Mouse (Mus musculus): ENCODE results near the gene Hmgcl. TPM values are rescaled to one million over a fixed set of nuclear protein-coding genes. Genes with fewer than 3 reads are reported as not detected.
"Not testable (repeated sequence)": the region's sequence is repeated elsewhere in the genome, so short reads cannot be mapped to it uniquely, and the experiment has no call there.

Gene Hmgcl
- polyA plus RNA-seq, 1 experiment from 2014 or later, result 96.7 TPM

DNA sequence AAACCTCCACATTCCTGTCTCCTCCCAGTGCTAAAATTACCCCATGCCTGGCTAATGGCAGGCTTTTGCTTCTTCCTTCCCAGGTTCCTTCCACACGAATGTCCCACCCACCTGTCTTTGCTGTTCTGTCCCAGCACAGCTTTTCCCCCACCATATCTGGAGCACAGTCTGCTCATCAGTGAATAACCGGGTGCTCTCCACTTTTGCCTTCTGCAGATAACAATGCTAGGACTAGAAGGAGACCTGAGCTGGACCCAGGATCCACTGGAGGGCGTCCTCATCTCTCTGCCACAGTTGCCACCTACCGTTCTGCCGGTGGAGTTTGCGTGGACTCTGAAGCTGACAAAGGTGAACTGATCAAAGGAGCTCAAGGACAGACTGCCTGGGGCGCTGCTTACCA, 7.4 kb upstream of the Hmgcl start:
- 67% methylated on average over 7 of the region's 7 CpGs for WGBS

GRCm38 (mm10) chr4:135941026-135941425, 5.2 kb upstream of the Hmgcl start:
- not testable (repeated sequence) for H3K4me3 ChIP-seq (ENCODE audit: control insufficient read depth in 1 of 2, insufficient read depth in 1 of 2, low read depth in 1 of 2, low read length in 2 of 2); ATAC-seq (ENCODE audit: insufficient number of reproducible peaks, insufficient read depth, low FRiP score, low read depth); H3K9me3 ChIP-seq (ENCODE audit: control insufficient read depth, low read length); H3K9ac ChIP-seq (ENCODE audit: low read length); H3K27me3 ChIP-seq (ENCODE audit: control insufficient read depth, insufficient read depth, low read length); H3K27ac ChIP-seq (replicated peaks in 1 of 2; ENCODE audit: control insufficient read depth in 1 of 2, insufficient read depth in 1 of 2, low read depth in 2 of 2, low read length in 2 of 2); H3K4me2 ChIP-seq (ENCODE audit: low read length)
- H3K4me1 ChIP-seq (ENCODE audit: control insufficient read depth in 2 of 2, insufficient read depth in 2 of 2, low read length in 2 of 2), result peaks cover 6 to 12% of the 10 kb centered on the region in 2 experiments
- peaks cover 32% of the 10 kb centered on the region for H3K36me3 ChIP-seq (ENCODE audit: control insufficient read depth, insufficient read depth, low read length)
- 87% methylated on average over 8 of the region's 8 CpGs for WGBS

More for the DNA sequence above, 7.4 kb upstream of the Hmgcl start:
- peaks cover 36% of the 10 kb centered on the region for H3K36me3 ChIP-seq (ENCODE audit: control insufficient read depth, insufficient read depth, low read length)
- H3K4me1 ChIP-seq (ENCODE audit: control insufficient read depth in 2 of 2, insufficient read depth in 2 of 2, low read length in 2 of 2), result peaks cover 6 to 8% of the 10 kb centered on the region in 2 experiments; a peak in 2 of 4 replicates
- no peak overlapping the region for H3K4me2 ChIP-seq (ENCODE audit: low read length)
- ATAC-seq (ENCODE audit: insufficient number of reproducible peaks, insufficient read depth, low FRiP score, low read depth), result no peak
- H3K27me3 ChIP-seq (ENCODE audit: control insufficient read depth, insufficient read depth, low read length), result no peaks in the 10 kb centered on the region
- no peak overlapping the region for H3K9ac ChIP-seq (ENCODE audit: low read length)
- no peak overlapping the region for H3K4me3 ChIP-seq (ENCODE audit: control insufficient read depth in 1 of 2, insufficient read depth in 1 of 2, low read depth in 1 of 2, low read length in 2 of 2)
- no peaks in the 10 kb centered on the region for H3K9me3 ChIP-seq (ENCODE audit: control insufficient read depth, low read length)
- H3K27ac ChIP-seq (replicated peaks in 1 of 2; ENCODE audit: control insufficient read depth in 1 of 2, insufficient read depth in 1 of 2, low read depth in 2 of 2, low read length in 2 of 2), result no peak overlapping the region

DNA sequence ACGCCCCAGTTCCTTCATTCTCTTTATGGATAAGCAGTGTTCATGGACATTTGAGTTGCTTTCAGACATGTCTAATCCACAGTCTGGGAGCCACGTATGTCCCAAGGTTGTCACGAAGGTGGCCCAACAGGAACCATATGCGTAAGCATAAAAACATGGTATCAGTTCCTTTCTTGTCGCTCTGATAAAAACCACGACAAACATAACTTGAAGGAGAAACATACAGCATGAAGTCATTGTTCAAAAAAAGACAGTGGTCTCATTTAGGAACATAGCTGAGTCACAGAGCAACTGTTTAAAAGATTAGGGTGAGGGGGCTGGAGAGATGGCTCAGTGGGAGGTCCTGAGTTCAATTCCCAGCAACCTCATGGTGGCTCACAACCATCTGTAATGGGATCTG, 4.1 kb upstream of the Hmgcl start:
- Histone ChIP-seq H3K9ac (ENCODE audit: low read length) (no peak overlapping the region), H3K9me3 (ENCODE audit: control insufficient read depth, low read length) (no peaks in the 10 kb centered on the region), H3K4me3 (ENCODE audit: control insufficient read depth in 1 of 2, insufficient read depth in 1 of 2, low read depth in 1 of 2, low read length in 2 of 2) (no peak overlapping the region), H3K4me1 (ENCODE audit: control insufficient read depth in 2 of 2, insufficient read depth in 2 of 2, low read length in 2 of 2) (peaks cover 4 to 12% of the 10 kb centered on the region in 2 experiments), H3K27ac (replicated peaks in 1 of 2; ENCODE audit: control insufficient read depth in 1 of 2, insufficient read depth in 1 of 2, low read depth in 2 of 2, low read length in 2 of 2) (no peak overlapping the region), H3K27me3 (ENCODE audit: control insufficient read depth, insufficient read depth, low read length) (no peaks in the 10 kb centered on the region), H3K36me3 (ENCODE audit: control insufficient read depth, insufficient read depth, low read length) (peaks cover 27% of the 10 kb centered on the region), H3K4me2 (ENCODE audit: low read length) (no peak overlapping the region)
- WGBS, result 37% methylated on average over 6 of the region's 6 CpGs
- no peak for ATAC-seq (ENCODE audit: insufficient number of reproducible peaks, insufficient read depth, low FRiP score, low read depth)

DNA sequence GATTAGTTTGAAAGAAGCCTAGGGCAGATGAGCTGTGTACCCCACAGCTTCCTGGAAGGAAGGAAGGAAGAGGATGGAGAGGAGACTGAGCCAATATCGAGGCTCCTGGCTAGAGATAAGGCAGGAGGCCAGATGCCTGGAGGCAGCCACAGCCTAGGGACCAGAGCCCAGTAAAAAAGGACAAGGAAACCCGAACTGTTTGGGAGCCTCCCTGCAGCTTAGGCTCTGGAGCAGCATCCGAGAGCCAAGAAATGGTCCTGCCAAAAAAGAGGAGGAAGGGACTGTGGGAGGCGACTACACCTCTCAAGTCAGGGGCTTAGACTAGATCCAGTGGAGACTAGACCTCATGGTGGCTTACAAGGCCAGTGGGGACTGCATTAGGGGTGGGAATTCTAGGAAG, 2.9 kb upstream of the Hmgcl start:
- Histone ChIP-seq H3K4me3 (ENCODE audit: control insufficient read depth in 1 of 2, insufficient read depth in 1 of 2, low read depth in 1 of 2, low read length in 2 of 2) (no peak overlapping the region), H3K4me2 (ENCODE audit: low read length) (no peak overlapping the region), H3K27me3 (ENCODE audit: control insufficient read depth, insufficient read depth, low read length) (no peaks in the 10 kb centered on the region), H3K9ac (ENCODE audit: low read length) (no peak overlapping the region), H3K27ac (replicated peaks in 1 of 2; ENCODE audit: control insufficient read depth in 1 of 2, insufficient read depth in 1 of 2, low read depth in 2 of 2, low read length in 2 of 2) (no peak overlapping the region; a peak in 1 of 4 replicates), H3K36me3 (ENCODE audit: control insufficient read depth, insufficient read depth, low read length) (peaks cover 19% of the 10 kb centered on the region), H3K9me3 (ENCODE audit: control insufficient read depth, low read length) (no peaks in the 10 kb centered on the region), H3K4me1 (ENCODE audit: control insufficient read depth in 2 of 2, insufficient read depth in 2 of 2, low read length in 2 of 2) (peaks cover 4 to 15% of the 10 kb centered on the region in 2 experiments)
- 38% methylated on average over 4 of the region's 4 CpGs for WGBS
- ATAC-seq (ENCODE audit: insufficient number of reproducible peaks, insufficient read depth, low FRiP score, low read depth), result no peak

DNA sequence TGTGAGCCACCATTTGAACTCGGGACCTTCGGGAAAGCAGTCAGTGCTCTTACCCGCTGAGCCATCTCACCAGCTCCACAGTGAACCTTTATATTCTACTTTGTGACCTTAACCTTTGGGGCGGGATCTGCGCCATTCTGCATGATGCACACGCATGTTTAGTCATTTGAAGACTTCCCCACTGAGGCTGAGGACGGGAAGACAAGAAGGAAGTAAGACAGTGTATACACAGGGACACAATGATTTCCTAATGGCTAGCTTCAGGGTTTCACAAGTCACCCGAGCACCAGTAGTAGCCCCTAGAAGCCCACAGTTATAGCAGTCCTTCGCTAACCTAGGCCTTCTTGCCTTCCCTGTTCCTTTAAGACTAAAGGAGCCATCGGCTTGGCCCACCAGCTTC, 542 bp upstream of the Hmgcl start:
- ATAC-seq (ENCODE audit: insufficient number of reproducible peaks, insufficient read depth, low FRiP score, low read depth), result no peak

GRCm38 (mm10) chr4:135946659-135947301, 532 bp downstream of the Hmgcl start:
- Histone ChIP-seq H3K4me3 (ENCODE audit: control insufficient read depth in 1 of 2, insufficient read depth in 1 of 2, low read depth in 1 of 2, low read length in 2 of 2) (peak overlapping the region; percentile 80 to 94), H3K27me3 (ENCODE audit: control insufficient read depth, insufficient read depth, low read length) (no peaks in the 10 kb centered on the region), H3K4me2 (ENCODE audit: low read length) (peak overlapping the region; percentile 87), H3K27ac (replicated peaks in 1 of 2; ENCODE audit: control insufficient read depth in 1 of 2, insufficient read depth in 1 of 2, low read depth in 2 of 2, low read length in 2 of 2) (peak overlapping the region; percentile 37 to 73), H3K9ac (ENCODE audit: low read length) (peak overlapping the region; percentile 90), H3K36me3 (ENCODE audit: control insufficient read depth, insufficient read depth, low read length) (peaks cover 14% of the 10 kb centered on the region), H3K4me1 (ENCODE audit: control insufficient read depth in 2 of 2, insufficient read depth in 2 of 2, low read length in 2 of 2) (peaks cover 13 to 23% of the 10 kb centered on the region in 2 experiments), H3K9me3 (ENCODE audit: control insufficient read depth, low read length) (no peaks in the 10 kb centered on the region; the same call in 1 of the 2 replicates)
- 2% methylated on average over 28 of the region's 28 CpGs for WGBS
- peak; percentile 6; the same call in 1 of the 2 replicates for ATAC-seq (ENCODE audit: insufficient number of reproducible peaks, insufficient read depth, low FRiP score, low read depth)

More for the DNA sequence above, 542 bp upstream of the Hmgcl start:
- peak overlapping the region; percentile 38 to 64; a peak in 3 of 4 replicates for H3K27ac ChIP-seq (replicated peaks in 1 of 2; ENCODE audit: control insufficient read depth in 1 of 2, insufficient read depth in 1 of 2, low read depth in 2 of 2, low read length in 2 of 2)
- 80% methylated on average over 10 of the region's 10 CpGs for WGBS
- no peaks in the 10 kb centered on the region for H3K27me3 ChIP-seq (ENCODE audit: control insufficient read depth, insufficient read depth, low read length)
- H3K36me3 ChIP-seq (ENCODE audit: control insufficient read depth, insufficient read depth, low read length), result peaks cover 9% of the 10 kb centered on the region
- peak overlapping the region; percentile 80 to 94 for H3K4me3 ChIP-seq (ENCODE audit: control insufficient read depth in 1 of 2, insufficient read depth in 1 of 2, low read depth in 1 of 2, low read length in 2 of 2)
- peak overlapping the region; percentile 87 for H3K4me2 ChIP-seq (ENCODE audit: low read length)
- H3K4me1 ChIP-seq (ENCODE audit: control insufficient read depth in 2 of 2, insufficient read depth in 2 of 2, low read length in 2 of 2), result peaks cover 13 to 23% of the 10 kb centered on the region in 2 experiments
- peak overlapping the region; percentile 90 for H3K9ac ChIP-seq (ENCODE audit: low read length)
- H3K9me3 ChIP-seq (ENCODE audit: control insufficient read depth, low read length), result no peaks in the 10 kb centered on the region

- ATAC-seq (ENCODE audit: insufficient number of reproducible peaks, insufficient read depth, low FRiP score, low read depth), result no peak
- H3K4me2 ChIP-seq (ENCODE audit: low read length), result no peak overlapping the region
- H3K27ac ChIP-seq (replicated peaks in 1 of 2; ENCODE audit: control insufficient read depth in 1 of 2, insufficient read depth in 1 of 2, low read depth in 2 of 2, low read length in 2 of 2), result no peak overlapping the region
- peaks cover 21% of the 10 kb centered on the region for H3K36me3 ChIP-seq (ENCODE audit: control insufficient read depth, insufficient read depth, low read length)
- 92% methylated on average over 8 of the region's 8 CpGs for WGBS
- no peak overlapping the region for H3K4me3 ChIP-seq (ENCODE audit: control insufficient read depth in 1 of 2, insufficient read depth in 1 of 2, low read depth in 1 of 2, low read length in 2 of 2)
- peaks cover 4% of the 10 kb centered on the region for H3K9me3 ChIP-seq (ENCODE audit: control insufficient read depth, low read length)
- no peak overlapping the region for H3K9ac ChIP-seq (ENCODE audit: low read length)
- H3K27me3 ChIP-seq (ENCODE audit: control insufficient read depth, insufficient read depth, low read length), result no peaks in the 10 kb centered on the region
- H3K4me1 ChIP-seq (ENCODE audit: control insufficient read depth in 2 of 2, insufficient read depth in 2 of 2, low read length in 2 of 2), result peaks cover 13 to 23% of the 10 kb centered on the region in 2 experiments
Observed at GRCm38 (mm10) chr4:135948142-135948541, 1.9 kb downstream of the Hmgcl start.
